Mouse (Mus musculus) kidney, postnatal 0 days (tissue): ENCODE data around the gene Tmem52b. TPM values are rescaled to one million over a fixed set of nuclear protein-coding genes. Genes with fewer than 3 reads are reported as not detected.
A peak's percentile ranks its signal among the peaks of the same experiment; 100 is the strongest.

Source experiments
- ATAC-seq: fragments of 200-750 bp; cut with Nextera tagmentation; replicated peaks from 2 replicates; pipeline ENCODE4 v1.8.0; 2017; ENCODE audit warnings: low read depth, moderate number of reproducible peaks, moderate TSS enrichment, moderate library complexity; ENCODE audit not compliant: low FRiP score
- DNase-seq: peaks from one replicate; pipeline ENCODE4 v3.0.0-alpha.2; 2016; ENCODE audit warnings: low spot score
- H3K27ac ChIP-seq: fragments of 300-500 bp; sonication (generic); 2 replicates; pipeline ENCODE4 v1.5.1; 2014; ENCODE audit warnings: mild to moderate bottlenecking
- H3K27me3 ChIP-seq: fragments of 300-500 bp; sonication (generic); 2 replicates; pipeline ENCODE4 v1.6.1; 2014; ENCODE audit warnings: low read length, mixed read lengths; ENCODE audit not compliant: insufficient read depth
- H3K36me3 ChIP-seq: fragments of 300-500 bp; sonication (generic); 2 replicates; pipeline ENCODE4 v1.6.1; 2014; ENCODE audit warnings: low read length, mixed read lengths; ENCODE audit not compliant: insufficient read depth
- H3K4me1 ChIP-seq: fragments of 300-500 bp; sonication (generic); replicated peaks from 2 replicates; pipeline ENCODE4 v1.6.1; 2014; ENCODE audit warnings: antibody characterized with exemption, low read length, mixed read lengths; ENCODE audit not compliant: insufficient read depth
- H3K4me2 ChIP-seq: fragments of 300-500 bp; sonication (generic); 2 replicates; pipeline ENCODE4 v1.6.1; 2014; ENCODE audit warnings: mild to moderate bottlenecking, low read length, moderate library complexity, mixed read lengths
- H3K4me3 ChIP-seq: fragments of 300-500 bp; sonication (generic); replicated peaks from 2 replicates; pipeline ENCODE4 v1.5.1; 2014; ENCODE audit warnings: low read depth, low read length
- H3K9ac ChIP-seq: fragments of 300-500 bp; sonication (generic); 2 replicates; pipeline ENCODE4 v1.6.1; 2014; ENCODE audit warnings: low read depth, low read length
- H3K9me3 ChIP-seq: fragments of 300-500 bp; sonication (generic); replicated peaks from 2 replicates; pipeline ENCODE4 v1.6.1; 2016; ENCODE audit warnings: low read length, inconsistent platforms, mixed read lengths
- CTCF ChIP-seq: IDR thresholded peaks from 2 replicates; pipeline ENCODE4 v1.5.1; 2016; ENCODE audit warnings: antibody characterized with exemption, low read depth, mild to moderate bottlenecking, moderate library complexity
- WGBS: fragments of 180-500 bp; shearing (Covaris S2); extraction: QIAGEN DNeasy Blood & Tissue Kit; methylation state at CpG from one replicate; pipeline ENCODE4 v1.1.7; 2014; 5-methylcytosine and 5-hydroxymethylcytosine counted together
- polyA plus RNA-seq: library from polyadenylated mRNA; unstranded; fragments of >200 nt; fragmentation: Nextera tagmentation; extraction: Ambion mirVana; gene quantifications from 2 replicates; pipeline ENCODE4 v1.2.1, GENCODE M21; 2015

Gene Tmem52b
- polyA plus RNA-seq, 1 experiment from 2014 or later: 96.6 TPM

GRCm38 (mm10) chr6:129547277-129547676, 34.9 kb downstream of the Tmem52b start:
- DNase-seq: no peak
- no peak for TF ChIP-seq CTCF
- Histone ChIP-seq H3K9ac (no peak overlapping the region), H3K4me1 (no peaks in the 10 kb centered on the region), H3K4me3 (no peak overlapping the region), H3K27ac (no peak overlapping the region), H3K4me2 (no peak overlapping the region), H3K27me3 (no peaks in the 10 kb centered on the region), H3K9me3 (no peaks in the 10 kb centered on the region), H3K36me3 (peaks cover 5% of the 10 kb centered on the region; the same call in 1 of the 2 replicates)
- 92% methylated on average over 2 of the region's 2 CpGs for WGBS
- no peak for ATAC-seq

- no peak for TF ChIP-seq CTCF
- H3K4me2 ChIP-seq: no peak overlapping the region
- no peak for ATAC-seq
These were observed 35.7 kb downstream of the Tmem52b start for GRCm38 (mm10) chr6:129548009-129548408.

GRCm38 (mm10) chr6:129557298-129558023, 45.1 kb downstream of the Tmem52b start:
- Histone ChIP-seq H3K36me3 (no peaks in the 10 kb centered on the region), H3K4me1 (no peaks in the 10 kb centered on the region), H3K27me3 (no peaks in the 10 kb centered on the region), H3K9ac (no peak overlapping the region), H3K4me3 (no peak overlapping the region), H3K4me2 (no peak overlapping the region), H3K27ac (no peak overlapping the region), H3K9me3 (no peaks in the 10 kb centered on the region)
- TF ChIP-seq CTCF: no peak
- ATAC-seq (peak; percentile 72), DNase-seq (peak; percentile 76)

More at GRCm38 (mm10) chr6:129548009-129548408, 35.7 kb downstream of the Tmem52b start:
- no peak overlapping the region for H3K4me3 ChIP-seq
- H3K27me3 ChIP-seq: no peaks in the 10 kb centered on the region
- H3K9me3 ChIP-seq: no peaks in the 10 kb centered on the region
- no peak for DNase-seq
- H3K36me3 ChIP-seq: no peaks in the 10 kb centered on the region
- H3K9ac ChIP-seq: no peak overlapping the region
- no peak overlapping the region for H3K27ac ChIP-seq
- H3K4me1 ChIP-seq: no peaks in the 10 kb centered on the region
- WGBS: 52% methylated on average over 3 of the region's 3 CpGs

GRCm38 (mm10) chr6:129558946-129559640, 46.7 kb downstream of the Tmem52b start:
- no peak overlapping the region for H3K4me2 ChIP-seq

GRCm38 (mm10) chr6:129559641-129560027, 47.3 kb downstream of the Tmem52b start:
- no peak overlapping the region for H3K4me2 ChIP-seq
- H3K4me1 ChIP-seq: no peaks in the 10 kb centered on the region
- ATAC-seq (no peak), DNase-seq (no peak)
- no peak overlapping the region for H3K4me3 ChIP-seq
- H3K9me3 ChIP-seq: no peaks in the 10 kb centered on the region
- H3K36me3 ChIP-seq: no peaks in the 10 kb centered on the region
- H3K27me3 ChIP-seq: no peaks in the 10 kb centered on the region
- H3K9ac ChIP-seq: no peak overlapping the region
- WGBS: 55% methylated on average over 4 of the region's 4 CpGs
- H3K27ac ChIP-seq: no peak overlapping the region
- TF ChIP-seq CTCF: no peak

More at GRCm38 (mm10) chr6:129558946-129559640, 46.7 kb downstream of the Tmem52b start:
- DNase-seq (peak; percentile 88), ATAC-seq (peak; percentile 73)
- no peak overlapping the region for H3K4me3 ChIP-seq
- H3K4me1 ChIP-seq: no peaks in the 10 kb centered on the region
- H3K9ac ChIP-seq: no peak overlapping the region
- H3K27ac ChIP-seq: no peak overlapping the region
- 12% methylated on average over 12 of the region's 12 CpGs for WGBS
- peak; percentile 98 for TF ChIP-seq CTCF
- no peaks in the 10 kb centered on the region for H3K27me3 ChIP-seq
- H3K9me3 ChIP-seq: no peaks in the 10 kb centered on the region
- H3K36me3 ChIP-seq: no peaks in the 10 kb centered on the region

- no peak overlapping the region for H3K27ac ChIP-seq
- no peak for ATAC-seq
These were observed 52.9 kb downstream of the Tmem52b start for GRCm38 (mm10) chr6:129565257-129565656.

More at GRCm38 (mm10) chr6:129565257-129565656, 52.9 kb downstream of the Tmem52b start:
- no peaks in the 10 kb centered on the region for H3K4me1 ChIP-seq
- no peaks in the 10 kb centered on the region for H3K9me3 ChIP-seq
- no peak overlapping the region for H3K9ac ChIP-seq
- no peaks in the 10 kb centered on the region for H3K27me3 ChIP-seq
- no peak overlapping the region for H3K4me2 ChIP-seq
- DNase-seq: no peak
- H3K36me3 ChIP-seq: no peaks in the 10 kb centered on the region
- no peak overlapping the region for H3K4me3 ChIP-seq
- 80% methylated on average over 2 of the region's 2 CpGs for WGBS
- no peak for TF ChIP-seq CTCF

Other genes with a start within 250 kb of the Tmem52b start
- not detected in 2 replicates for gene Cd69, start 237.1 kb upstream of the Tmem52b start, polyA plus RNA-seq
- not detected in 2 replicates for gene 4922502D21Rik, start 180.8 kb upstream of the Tmem52b start, polyA plus RNA-seq
- 0.28 and 0.71 TPM in 2 replicates for gene Clec12a, start 169.9 kb upstream of the Tmem52b start, polyA plus RNA-seq
- 0.10 and 0.11 TPM in 2 replicates for gene Clec12b, start 126.7 kb upstream of the Tmem52b start, polyA plus RNA-seq
- 1.5 and 1.7 TPM in 2 replicates for gene Clec1b, start 115.3 kb upstream of the Tmem52b start, polyA plus RNA-seq
- 0.38 and 0.40 TPM in 2 replicates for gene Clec9a, start 103.7 kb upstream of the Tmem52b start, polyA plus RNA-seq
- gene Clec1a, start 60.6 kb upstream of the Tmem52b start, polyA plus RNA-seq: 10.3 and 10.6 TPM in 2 replicates
- not detected in 2 replicates for gene Olr1, start 5.4 kb upstream of the Tmem52b start, polyA plus RNA-seq
- gene Gabarapl1, start 20.6 kb downstream of the Tmem52b start, polyA plus RNA-seq: 126 and 139 TPM in 2 replicates
- not detected in 2 replicates for gene Klre1, start 65.3 kb downstream of the Tmem52b start, polyA plus RNA-seq
- 0.32 and 0.45 TPM in 2 replicates for gene Klrd1, start 79.2 kb downstream of the Tmem52b start, polyA plus RNA-seq
- gene Klrk1, start 111.3 kb downstream of the Tmem52b start, polyA plus RNA-seq: 0.14 and 0.18 TPM in 2 replicates
- gene Klrc3, start 130.8 kb downstream of the Tmem52b start, polyA plus RNA-seq: not detected in 2 replicates
- gene Klrc2, start 148.1 kb downstream of the Tmem52b start, polyA plus RNA-seq: not detected in 2 replicates
- gene Klrc1, start 166.4 kb downstream of the Tmem52b start, polyA plus RNA-seq: not detected in 2 replicates
- gene Klri1, start 204.6 kb downstream of the Tmem52b start, polyA plus RNA-seq: not detected in 2 replicates
- gene Klri2, start 227.9 kb downstream of the Tmem52b start, polyA plus RNA-seq: 0.05 TPM in 1 of 2 replicates, not detected in the other